Comparison of ENCODE assay signal across 22 mouse cellular contexts in genomic region chr15:81709686-81710085, GRCm38 (mm10). TPM values are rescaled to one million over a fixed set of nuclear protein-coding genes. Genes with fewer than 3 reads are reported as not detected.
DNase-seq lines count a peak whose midpoint lies in the region; TF ChIP-seq lines count a peak whose summit lies in the region.
"Had no signal": no experiment of that assay in that cellular context is flagged by ENCODE, and none has a peak within 500 bp of the region (broad histone marks: within the 10 kb centered on the region; RNA-seq: fewer than 3 reads in every experiment).

No protein-coding gene starts in this region.

- H3K4me3 ChIP-seq in gastrocnemius, adult 2 months = no peak overlapping the region
- H3K4me3 ChIP-seq: embryonic facial prominence, embryonic 13.5 days; embryonic facial prominence, embryonic 15.5 days; erythroblast, embryonic 14.5 days; forebrain, embryonic 10.5 days; forebrain, embryonic 12.5 days had no signal

- intact Hi-C loops in gastrocnemius, adult 2 months (cut with DNase I) = no loop called here
- intact Hi-C loops in gastrocnemius, postnatal 14 days (cut with DNase I; ENCODE audit: low total_unique reads) = no loop called here

- no peak for TF ChIP-seq CTCF in gastrocnemius, adult 2 months (IDR thresholded peaks at IDR 0.05)

- H3K27ac ChIP-seq in gastrocnemius, adult 2 months = no peak overlapping the region
- H3K27ac ChIP-seq: embryonic facial prominence, embryonic 13.5 days; embryonic facial prominence, embryonic 15.5 days; forebrain, embryonic 10.5 days; forebrain, embryonic 12.5 days had no signal

- DNase-seq in gastrocnemius, adult 2 months = peak; percentile 72
- DNase-seq in gastrocnemius, postnatal 14 days = no peak
- DNase-seq in gastrocnemius, postnatal 25 days = peak; percentile 31
- no peak for DNase-seq in gastrocnemius, postnatal 4 days (ENCODE audit: low spot score in 2 of 2)
- peak; percentile 66 for DNase-seq in skeletal muscle tissue, adult 2 months (ENCODE audit: low read depth, low spot score)
- no peak for DNase-seq in lung, postnatal 14 days
- DNase-seq: adrenal gland, adult 2 months; adrenal gland, postnatal 10 days; adrenal gland, postnatal 25 days; cerebellum, adult 11 months; cerebellum, adult 18-20 months; cerebellum, adult 8-10 months; cerebellum, adult 9-11 months; cerebellum, postnatal 14 days; cerebellum, postnatal 36 days; embryo, embryonic 11 days had no signal

RNA-seq across cellular contexts. Expression of gene Chadl, which starts 12.6 kb away (rescaled TPM):
- 1 to 10 TPM; 1.3 to 1.4 TPM for total RNA-seq in gastrocnemius, adult 2 months (2021)
- 1 to 10 TPM in 1 of 2 experiments, under 1 TPM in 1; 0.91 to 1.8 TPM for total RNA-seq in gastrocnemius, postnatal 14 days (2021)
- total RNA-seq in gastrocnemius, postnatal 25 days (2021) = 1 to 10 TPM in 1 of 2 experiments, under 1 TPM in 1; 0.70 to 1.2 TPM
- total RNA-seq in gastrocnemius, postnatal 4 days (2021) = 1 to 10 TPM; 3.7 to 5.2 TPM
- total RNA-seq: common myeloid progenitor, adult 5-6 weeks had no signal

RNA-seq across cellular contexts. Expression of gene Zc3h7b, which starts 35.2 kb away (rescaled TPM):
- 10 to 100 TPM; 30.2 to 34.3 TPM for total RNA-seq in gastrocnemius, adult 2 months (2021)
- total RNA-seq in gastrocnemius, postnatal 14 days (2021) = 10 to 100 TPM; 30.8 to 37.9 TPM
- total RNA-seq in gastrocnemius, postnatal 25 days (2021) = 10 to 100 TPM; 29.1 to 29.5 TPM
- total RNA-seq in gastrocnemius, postnatal 4 days (2021) = 10 to 100 TPM; 54.8 to 54.9 TPM

RNA-seq across cellular contexts. Expression of gene Rangap1, which starts 35.6 kb away (rescaled TPM):
- 10 to 100 TPM; 23.7 to 24.1 TPM for total RNA-seq in gastrocnemius, adult 2 months (2021)
- 10 to 100 TPM; 24.8 to 27.8 TPM for total RNA-seq in gastrocnemius, postnatal 14 days (2021)
- 10 to 100 TPM; 18.7 to 23.1 TPM for total RNA-seq in gastrocnemius, postnatal 25 days (2021)
- total RNA-seq in gastrocnemius, postnatal 4 days (2021) = 10 to 100 TPM; 37.9 to 38.5 TPM

RNA-seq across cellular contexts. Expression of gene L3mbtl2, which starts 46.0 kb away (rescaled TPM):
- total RNA-seq in gastrocnemius, adult 2 months (2021) = 1 to 10 TPM; 7.3 to 9.0 TPM
- 1 to 10 TPM; 5.3 to 7.2 TPM for total RNA-seq in gastrocnemius, postnatal 14 days (2021)
- 1 to 10 TPM; 5.7 to 7.0 TPM for total RNA-seq in gastrocnemius, postnatal 25 days (2021)
- 10 to 100 TPM in 1 of 2 experiments, 1 to 10 TPM in 1; 8.1 to 10.9 TPM for total RNA-seq in gastrocnemius, postnatal 4 days (2021)

Comparison
In these comparisons a context has a peak if more than half of its experiments do, and no peak if none do; other contexts are left out.
1. DNase-seq: peak in gastrocnemius, adult 2 months (single experiment), gastrocnemius, postnatal 25 days (single experiment) and skeletal muscle tissue, adult 2 months (single experiment); none in gastrocnemius, postnatal 14 days (single experiment), gastrocnemius, postnatal 4 days (0 of 2) and lung, postnatal 14 days (single experiment).